Mouse (Mus musculus): ENCODE measurements around the gene Ttpal.
A peak's percentile ranks its signal among the peaks of the same experiment; 100 is the strongest.
"Not testable (repeated sequence)": the region's sequence is repeated elsewhere in the genome, so short reads cannot be mapped to it uniquely, and the experiment has no call there.

The Ttpal gene

DNA sequence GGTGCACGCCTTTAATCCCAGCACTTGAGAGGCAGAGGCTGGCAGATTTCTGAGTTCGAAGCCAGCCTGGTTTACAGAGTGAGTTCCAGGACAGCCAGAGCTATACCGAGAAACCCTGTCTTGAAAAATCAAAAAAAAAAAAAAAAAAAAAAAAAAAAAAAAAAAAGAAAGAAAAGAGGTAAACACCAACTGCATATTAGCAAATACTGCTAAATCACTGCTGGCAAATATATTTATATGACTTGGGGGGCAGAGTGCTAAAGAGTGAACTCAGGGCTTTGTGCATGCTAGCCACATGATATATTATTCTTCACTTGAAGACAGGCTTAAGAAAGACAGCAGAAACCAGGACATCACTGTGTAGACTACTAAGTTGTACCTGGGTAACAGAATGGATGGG, 19.3 kb downstream of the Ttpal start:
- not testable (repeated sequence) for DNase-seq (ENCODE audit: low read depth, low spot score)

GRCm38 (mm10) chr2:163631223-163631622, 29.1 kb downstream of the Ttpal start:
- DNase-seq (ENCODE audit: low read depth, low spot score): no peak

GRCm38 (mm10) chr2:163631715-163632114, 29.6 kb downstream of the Ttpal start:
- no peak for DNase-seq (ENCODE audit: low read depth, low spot score)

DNA sequence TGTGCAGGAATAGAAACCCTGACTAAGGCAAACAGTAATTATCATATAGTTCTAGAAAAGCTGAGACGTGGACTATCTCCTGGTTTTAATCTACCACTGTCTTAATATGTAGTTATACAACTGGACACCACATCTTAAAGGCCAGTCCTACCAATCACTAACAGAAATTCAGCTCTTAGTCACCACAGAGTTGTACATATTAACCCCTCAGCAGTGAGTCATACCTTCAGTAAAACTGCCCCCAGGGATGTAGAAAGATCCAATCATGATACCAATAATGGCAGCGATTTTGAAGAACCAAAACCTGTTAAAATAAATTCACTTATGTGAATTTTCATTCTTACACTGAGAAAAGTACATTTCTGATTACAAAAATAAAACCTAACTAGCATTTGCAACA, 32.1 kb downstream of the Ttpal start:
- no peak for DNase-seq (ENCODE audit: low read depth, low spot score)

DNA sequence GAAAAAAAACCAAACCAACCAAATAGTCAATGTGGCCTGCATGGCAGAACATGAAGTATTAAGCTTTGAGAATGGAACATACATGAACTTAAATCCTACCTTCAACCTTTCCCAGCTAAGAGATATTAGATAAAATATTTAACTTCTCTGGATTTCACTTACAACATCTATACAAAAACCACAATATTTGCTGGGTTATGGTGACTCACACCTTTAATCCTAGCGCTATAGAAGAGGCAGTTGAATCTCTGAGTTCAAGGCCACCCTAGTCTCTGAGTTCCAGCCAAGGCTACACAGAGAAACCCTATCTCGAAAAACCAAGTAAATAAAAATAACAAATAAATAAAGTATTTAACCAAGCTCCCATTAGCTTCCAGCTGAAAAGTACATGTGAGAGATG, 33.9 kb downstream of the Ttpal start:
- DNase-seq (ENCODE audit: low read depth, low spot score): no peak

DNA sequence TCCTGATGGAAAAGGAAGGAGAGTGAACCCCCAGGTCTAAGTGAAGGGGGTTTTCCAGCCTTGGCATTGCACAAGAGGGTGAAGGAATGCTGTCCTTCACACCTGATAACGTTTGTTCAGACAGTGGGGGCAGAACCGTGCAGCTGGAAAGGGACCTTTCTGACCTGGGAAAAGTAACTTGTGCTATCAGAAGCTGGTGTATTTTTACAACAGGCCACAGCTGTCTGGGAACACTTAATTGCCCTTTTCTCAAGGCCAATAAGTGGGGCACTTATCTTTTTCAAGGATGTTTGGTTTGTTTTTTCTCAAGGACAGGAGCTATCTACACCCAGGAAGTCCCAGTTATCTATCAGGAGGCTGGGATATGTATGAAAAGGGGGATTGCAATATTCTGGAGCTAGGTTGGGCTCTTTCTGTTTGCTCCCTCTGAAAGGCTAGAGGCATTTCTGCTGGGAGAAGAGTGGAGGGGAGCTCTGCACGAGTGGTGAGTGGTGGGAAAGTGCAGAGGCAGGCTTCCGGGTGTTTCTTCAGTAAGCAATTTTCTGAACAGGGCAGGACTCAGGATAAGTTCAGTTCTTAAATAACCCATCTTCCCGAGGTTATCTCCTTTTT, 35.6 kb downstream of the Ttpal start:
- no peak for DNase-seq (ENCODE audit: low read depth, low spot score)

GRCm38 (mm10) chr2:163640493-163640892, 38.4 kb downstream of the Ttpal start:
- DNase-seq (ENCODE audit: low read depth, low spot score): no peak

- DNase-seq (ENCODE audit: low read depth, low spot score): no peak
Measured at GRCm38 (mm10) chr2:163641681-163642080, 39.6 kb downstream of the Ttpal start.

DNA sequence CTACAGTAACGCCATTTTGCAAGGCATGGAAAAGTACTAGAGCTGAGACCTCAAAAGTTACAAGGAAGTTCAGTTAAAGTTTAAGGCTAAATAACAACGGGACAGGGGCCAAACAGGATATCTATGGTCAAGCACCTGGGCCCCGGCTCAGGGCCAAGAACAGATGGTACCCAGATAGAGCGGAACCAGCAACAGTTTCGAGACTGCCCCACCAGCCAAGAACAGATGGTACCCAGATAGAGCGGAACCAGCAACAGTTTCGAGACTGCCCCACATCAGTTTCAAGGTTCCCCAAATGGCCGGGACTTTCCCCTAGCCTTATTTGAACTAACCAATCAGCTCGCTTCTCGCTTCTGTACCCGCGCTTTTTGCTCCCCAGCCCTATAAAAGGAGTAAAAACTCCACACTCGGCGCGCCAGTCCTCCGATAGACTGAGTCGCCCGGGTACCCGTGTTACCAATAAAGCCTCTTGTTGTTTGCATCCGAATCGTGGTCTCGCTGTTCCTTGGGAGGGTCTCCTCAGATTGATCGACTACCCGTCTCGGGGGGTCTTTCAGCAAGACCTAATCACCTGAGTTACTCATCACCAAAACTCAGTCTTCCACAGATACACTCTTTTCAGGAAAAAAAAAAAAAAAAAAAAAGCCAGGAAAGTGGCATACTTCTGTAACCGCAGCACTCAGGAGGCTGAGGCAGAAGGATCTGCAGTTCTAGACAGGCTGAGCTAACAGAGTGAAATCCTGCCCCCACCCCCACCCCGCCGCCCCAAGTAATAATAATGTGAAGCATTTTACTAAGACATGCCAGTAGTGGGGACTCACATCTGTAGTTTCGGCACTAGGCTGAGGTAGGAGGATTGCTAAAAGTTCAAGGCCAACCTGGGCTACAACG, 40.8 kb downstream of the Ttpal start:
- DNase-seq (ENCODE audit: low read depth, low spot score): peak; percentile 19

DNA sequence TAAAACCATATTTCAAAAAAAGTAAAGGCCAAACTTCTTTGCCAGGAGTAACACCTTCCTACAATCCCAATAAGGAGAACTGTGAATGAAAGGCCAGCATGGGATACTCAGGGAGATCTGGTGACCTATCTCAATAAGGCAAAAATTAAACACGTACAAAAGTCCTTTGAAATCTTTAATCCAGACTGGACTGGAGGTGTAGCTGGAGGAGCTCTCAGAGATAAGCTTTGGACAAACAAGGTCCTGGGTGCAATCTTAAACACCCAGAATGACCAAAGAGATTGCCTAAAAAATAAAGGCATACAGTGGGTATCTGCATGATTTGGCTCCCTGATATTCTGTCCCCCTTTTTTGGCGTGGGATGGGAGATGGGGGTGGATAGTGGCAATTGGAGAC, 41.5 kb downstream of the Ttpal start:
- DNase-seq (ENCODE audit: low read depth, low spot score): no peak

GRCm38 (mm10) chr2:163644047-163644446, 41.9 kb downstream of the Ttpal start:
- DNase-seq (ENCODE audit: low read depth, low spot score): no peak

- DNase-seq (ENCODE audit: low read depth, low spot score): peak; percentile 99
Measured at GRCm38 (mm10) chr2:163644575-163645385, 42.7 kb downstream of the Ttpal start, which contains the start of gene Serinc3. TSS of gene Serinc3 (minus strand) at chr2:163645131.

GRCm38 (mm10) chr2:163645700-163646460, 43.8 kb downstream of the Ttpal start:
- DNase-seq (ENCODE audit: low read depth, low spot score): no peak

GRCm38 (mm10) chr2:163646461-163647080, 44.5 kb downstream of the Ttpal start:
- DNase-seq (ENCODE audit: low read depth, low spot score): no peak

DNA sequence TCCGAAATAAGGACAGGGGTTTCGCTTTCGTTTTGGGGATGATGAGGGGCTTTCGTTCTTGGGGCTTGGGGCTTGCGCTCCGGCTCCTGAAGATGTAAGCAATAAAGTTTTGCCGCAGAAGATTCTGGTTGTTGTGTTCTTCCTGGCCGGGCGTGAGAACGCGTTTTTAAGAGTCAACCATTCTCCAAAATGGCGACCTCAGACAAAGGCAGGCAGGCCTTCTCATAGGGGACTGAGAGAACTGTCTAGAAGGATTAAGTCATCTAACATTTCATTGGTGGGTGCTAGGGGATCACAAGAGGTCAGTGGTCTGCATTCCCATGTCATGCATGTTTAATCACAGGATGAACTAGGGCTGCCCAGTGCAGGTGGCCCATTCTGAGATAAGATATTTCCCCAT, 53.6 kb downstream of the Ttpal start:
- not testable (repeated sequence) for DNase-seq (ENCODE audit: low read depth, low spot score)

DNA sequence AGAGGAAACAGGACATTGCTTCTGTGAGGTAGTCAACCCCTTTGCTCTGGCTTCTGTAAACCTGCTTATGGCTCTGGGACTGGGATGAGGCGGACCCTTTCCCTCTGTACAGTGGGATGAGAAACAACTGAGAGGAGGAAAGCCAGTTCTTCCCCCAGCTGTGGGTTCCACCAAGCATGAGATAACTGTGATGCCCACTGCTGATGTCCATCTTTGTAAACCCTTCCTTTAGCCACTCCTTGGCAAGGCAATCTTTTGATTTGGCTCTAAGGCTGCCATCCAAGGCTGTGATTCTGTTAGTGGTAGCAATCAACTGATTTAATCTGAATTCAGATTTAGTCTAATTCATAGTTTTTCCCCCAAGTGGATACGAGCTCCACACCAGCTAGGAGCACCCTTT, 55.4 kb downstream of the Ttpal start:
- no peak for DNase-seq (ENCODE audit: low read depth, low spot score)

DNA sequence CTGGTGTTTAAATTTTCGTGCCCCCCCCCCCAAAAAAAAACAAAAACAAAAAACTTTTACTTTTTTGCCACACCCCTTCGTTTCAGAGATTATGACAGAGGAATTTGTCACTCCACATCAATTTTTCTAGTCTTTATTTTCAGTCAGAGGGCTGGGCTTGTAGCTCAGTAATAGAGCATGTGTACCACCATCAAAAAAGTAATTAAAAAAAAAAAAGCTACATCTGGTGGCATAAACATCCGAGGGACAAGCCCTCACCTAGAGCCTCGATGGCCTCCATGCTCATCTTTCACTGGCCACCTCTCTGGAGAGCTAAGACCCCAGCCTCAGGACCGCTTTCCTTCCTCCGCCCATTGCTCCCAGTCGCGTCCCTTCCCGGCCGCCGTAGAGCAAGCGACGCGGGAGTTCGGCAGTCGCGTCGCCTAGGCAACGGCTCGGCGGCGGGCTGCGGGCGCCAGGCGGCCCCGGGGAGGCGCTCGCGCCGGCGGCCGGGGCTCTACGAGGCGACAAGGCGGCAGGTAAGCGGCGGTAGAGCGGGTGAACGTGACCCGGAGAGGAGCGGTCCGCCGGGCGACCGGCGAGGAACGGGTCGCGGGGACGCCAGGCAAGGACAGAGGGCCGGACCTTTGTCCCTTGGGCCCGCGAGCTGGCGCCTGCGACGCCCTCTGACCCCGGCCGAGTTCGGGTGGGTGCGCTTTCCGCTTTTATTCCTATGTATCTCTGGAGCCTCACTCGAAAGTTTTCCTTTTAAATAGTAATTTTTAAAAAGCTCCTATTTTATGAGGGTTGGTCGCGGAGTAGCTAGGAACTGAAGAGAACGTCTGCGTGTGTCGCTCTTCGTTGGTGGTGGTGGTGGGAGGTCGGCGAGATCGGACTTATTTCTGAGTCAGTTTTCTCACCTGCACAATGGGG, 56.1 kb downstream of the Ttpal start, which contains the start of gene Pkig:
Pkig (plus strand) TSS at position 412 of the 912 bp plus-strand sequence.
- DNase-seq (ENCODE audit: low read depth, low spot score): peak; percentile 90

GRCm38 (mm10) chr2:163658941-163659340, 56.8 kb downstream of the Ttpal start:
- peak; percentile 12 for DNase-seq (ENCODE audit: low read depth, low spot score)

DNA sequence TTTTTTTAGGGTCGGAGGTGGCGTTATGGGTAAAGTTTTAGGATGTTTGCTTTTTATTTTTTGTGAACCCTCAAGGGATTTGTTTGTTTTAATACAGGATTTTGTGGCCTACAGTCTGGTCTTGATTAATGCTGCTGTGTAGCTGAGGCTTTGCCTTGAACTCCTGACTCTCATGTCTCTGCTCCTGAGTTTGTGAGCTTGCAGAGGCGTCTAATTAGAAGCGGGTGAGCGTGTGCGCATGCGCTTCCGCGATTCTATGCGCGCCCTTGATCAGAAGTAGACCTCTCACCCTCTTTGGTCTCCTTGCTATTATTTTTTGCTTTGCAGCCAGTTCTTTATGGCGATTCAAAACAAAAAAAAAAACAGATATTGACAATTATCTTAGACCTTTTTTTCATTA, 57.3 kb downstream of the Ttpal start:
- DNase-seq (ENCODE audit: low read depth, low spot score): no peak

All from mesoderm, embryonic 11.5 days (tissue).